Mouse (Mus musculus) neural tube, embryonic 12.5 days (tissue): ENCODE measurements around the gene Efhd1. TPM values are rescaled to one million over a fixed set of nuclear protein-coding genes. Genes with fewer than 3 reads are reported as not detected.

Source experiments
- ATAC-seq: fragments of 200-750 bp; cut with Nextera tagmentation; 2 replicates; pipeline ENCODE4 v1.8.0; 2017; ENCODE audit warnings: low read depth, mild to moderate bottlenecking, moderate TSS enrichment, moderate library complexity; ENCODE audit not compliant: low FRiP score
- H3K27ac ChIP-seq: fragments of 300-500 bp; sonication (generic); 2 replicates; pipeline ENCODE4 v1.5.1; 2016
- H3K27me3 ChIP-seq: fragments of 300-500 bp; sonication (generic); replicated peaks from 2 replicates; pipeline ENCODE4 v1.6.1; 2016; ENCODE audit warnings: mild to moderate bottlenecking
- H3K36me3 ChIP-seq: fragments of 300-500 bp; sonication (generic); 2 replicates; pipeline ENCODE4 v1.6.1; 2016; ENCODE audit warnings: mild to moderate bottlenecking
- H3K4me1 ChIP-seq: fragments of 300-500 bp; sonication (generic); 2 replicates; pipeline ENCODE4 v1.6.1; 2016
- H3K4me2 ChIP-seq: fragments of 300-500 bp; sonication (generic); replicated peaks from 2 replicates; pipeline ENCODE4 v1.6.1; 2016; ENCODE audit warnings: mild to moderate bottlenecking
- H3K4me3 ChIP-seq: fragments of 300-500 bp; sonication (generic); 2 replicates; pipeline ENCODE4 v1.5.1; 2016
- H3K9ac ChIP-seq: fragments of 300-500 bp; sonication (generic); 2 replicates; pipeline ENCODE4 v1.6.1; 2016; ENCODE audit warnings: mild to moderate bottlenecking
- H3K9me3 ChIP-seq: fragments of 300-500 bp; sonication (generic); 2 replicates; pipeline ENCODE4 v1.6.1; 2016; ENCODE audit warnings: mild to moderate bottlenecking
- WGBS: fragments of 180-500 bp; shearing (Covaris S2); methylation state at CpG from one replicate; pipeline ENCODE4 v1.1.7; 2016; 5-methylcytosine and 5-hydroxymethylcytosine counted together
- polyA plus RNA-seq: library from polyadenylated mRNA; unstranded; fragments of >200 nt; fragmentation: Nextera tagmentation; extraction: Ambion mirVana; gene quantifications from 2 replicates; pipeline ENCODE4 v1.2.1, GENCODE M21; 2016

Efhd1 gene
- polyA plus RNA-seq, 1 experiment from 2014 or later, result 0.84 TPM

DNA sequence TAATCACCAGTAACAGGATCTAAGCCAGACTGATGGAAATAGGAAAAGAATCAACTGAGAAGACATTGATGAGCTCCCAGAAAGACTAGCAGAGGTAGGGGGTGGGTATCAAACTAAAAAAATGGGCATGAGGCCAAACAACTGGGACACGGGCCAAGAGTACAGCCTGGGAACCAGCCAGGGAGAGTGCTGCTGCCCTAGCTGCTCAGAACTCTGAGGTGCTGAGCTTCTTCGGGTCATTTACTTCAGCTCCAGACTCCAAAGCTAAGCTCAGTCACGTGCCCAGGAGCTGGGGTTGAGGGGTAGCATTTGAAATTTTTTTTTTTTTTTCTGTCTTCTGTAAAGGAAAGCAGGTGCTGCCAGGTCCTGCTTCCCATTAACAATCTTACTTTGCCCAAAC is 52.5 kb downstream of the Efhd1 start:
- H3K9ac ChIP-seq, result no peak overlapping the region
- H3K36me3 ChIP-seq, result no peaks in the 10 kb centered on the region
- H3K27ac ChIP-seq, result no peak overlapping the region
- H3K27me3 ChIP-seq, result no peaks in the 10 kb centered on the region
- peaks cover 30% of the 10 kb centered on the region for H3K9me3 ChIP-seq
- WGBS, result 70% methylated on average over 3 of the region's 3 CpGs
- ATAC-seq, result no peak
- H3K4me3 ChIP-seq, result no peak overlapping the region
- no peak overlapping the region for H3K4me2 ChIP-seq
- H3K4me1 ChIP-seq, result no peaks in the 10 kb centered on the region

GRCm38 (mm10) chr1:87321071-87321470 is 56.9 kb downstream of the Efhd1 start:
- 6% methylated on average over 1 of the region's 1 CpGs for WGBS
- Histone ChIP-seq H3K4me1 (no peaks in the 10 kb centered on the region), H3K36me3 (no peaks in the 10 kb centered on the region), H3K4me3 (no peak overlapping the region), H3K9ac (no peak overlapping the region), H3K27ac (no peak overlapping the region), H3K4me2 (no peak overlapping the region), H3K27me3 (no peaks in the 10 kb centered on the region), H3K9me3 (peaks cover 30% of the 10 kb centered on the region)
- no peak for ATAC-seq

DNA sequence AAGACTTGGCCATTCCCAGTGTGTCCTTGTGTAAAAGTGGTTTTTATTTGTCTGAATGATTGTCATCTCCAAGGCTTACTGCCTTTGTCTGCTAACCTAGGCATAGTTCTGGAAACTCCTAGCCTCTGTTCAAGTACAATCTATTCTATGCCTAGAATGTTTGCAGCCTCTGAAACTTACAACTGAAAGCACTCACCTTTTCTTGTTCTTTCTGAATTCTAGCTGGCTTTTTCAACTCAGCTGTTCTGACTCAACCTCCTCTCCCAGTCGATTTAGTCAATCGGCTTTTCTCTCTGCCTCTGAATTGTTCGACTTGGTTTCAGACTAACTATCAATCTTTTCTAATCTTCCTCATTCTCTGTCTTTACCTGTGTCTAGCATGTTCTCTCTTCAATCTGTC is 58.6 kb downstream of the Efhd1 start:
- H3K4me3 ChIP-seq, result no peak overlapping the region
- H3K36me3 ChIP-seq, result no peaks in the 10 kb centered on the region
- H3K9me3 ChIP-seq, result peaks cover 30% of the 10 kb centered on the region
- H3K9ac ChIP-seq, result no peak overlapping the region
- WGBS, result 88% methylated on average over 3 of the region's 3 CpGs
- ATAC-seq, result no peak
- H3K4me2 ChIP-seq, result no peak overlapping the region
- no peaks in the 10 kb centered on the region for H3K4me1 ChIP-seq
- H3K27me3 ChIP-seq, result no peaks in the 10 kb centered on the region
- H3K27ac ChIP-seq, result no peak overlapping the region

DNA sequence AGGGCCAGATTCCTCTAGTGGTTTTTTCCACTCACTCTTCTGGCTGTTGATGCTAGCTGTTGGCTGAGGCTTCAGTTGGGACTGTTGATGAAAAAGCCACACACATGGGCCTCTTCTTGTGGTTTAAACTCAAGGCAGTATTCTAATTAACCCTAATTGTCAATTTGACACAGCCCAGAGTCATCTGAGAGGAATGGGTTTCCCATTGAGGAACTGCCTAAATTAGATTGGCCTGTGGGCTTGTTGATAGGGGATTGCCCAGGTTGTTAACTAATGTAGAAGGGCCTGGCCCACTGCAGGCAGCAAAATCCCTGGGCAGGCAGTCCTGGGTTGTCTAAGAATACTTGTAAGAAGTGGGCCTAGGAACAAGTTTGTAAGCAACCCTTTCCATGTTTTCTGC is 60.5 kb downstream of the Efhd1 start:
- no peaks in the 10 kb centered on the region for H3K27me3 ChIP-seq
- H3K9ac ChIP-seq, result no peak overlapping the region
- no peak overlapping the region for H3K4me2 ChIP-seq
- no peak overlapping the region for H3K27ac ChIP-seq
- no peak overlapping the region for H3K4me3 ChIP-seq
- peaks cover 18% of the 10 kb centered on the region for H3K9me3 ChIP-seq
- ATAC-seq, result no peak
- peaks cover 6% of the 10 kb centered on the region; the same call in 1 of the 2 replicates for H3K4me1 ChIP-seq
- no peaks in the 10 kb centered on the region for H3K36me3 ChIP-seq

DNA sequence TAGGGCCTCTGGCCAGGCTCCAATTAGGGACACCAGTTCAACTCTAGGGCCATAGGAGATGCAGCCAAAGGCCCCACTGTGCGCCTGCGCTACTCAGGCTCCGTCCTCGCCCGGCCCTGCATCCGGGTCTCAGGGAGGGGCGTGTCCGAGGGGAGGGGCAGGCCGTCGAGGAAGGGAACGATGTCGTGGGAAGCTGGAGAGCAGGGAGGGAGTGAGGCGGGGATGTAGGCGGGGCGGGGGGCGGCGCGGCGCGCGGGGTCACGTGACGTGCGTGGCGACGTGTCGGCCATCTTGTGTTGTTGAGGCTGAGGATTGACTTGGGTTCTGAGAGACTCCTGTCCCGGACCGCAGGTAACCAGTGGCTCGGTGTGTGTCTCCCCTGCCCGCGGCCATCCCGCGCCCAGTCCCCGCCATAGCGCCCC is 62.6 kb downstream of the Efhd1 start, which contains the start of gene Gigyf2:
TSS of gene Gigyf2 (plus strand) at position 257 of the 422 bp plus-strand sequence.
- H3K36me3 ChIP-seq, result no peaks in the 10 kb centered on the region
- ATAC-seq, result peak; percentile 96
- H3K9me3 ChIP-seq, result no peaks in the 10 kb centered on the region
- H3K27ac ChIP-seq, result peak within 1 kb of the TSS; percentile 88
- H3K4me1 ChIP-seq, result peaks cover 6% of the 10 kb centered on the region; the same call in 1 of the 2 replicates
- no peaks in the 10 kb centered on the region for H3K27me3 ChIP-seq
- 1% methylated on average over 36 of the region's 36 CpGs for WGBS
- peak within 1 kb of the TSS; percentile 70 for H3K4me2 ChIP-seq
- peak within 1 kb of the TSS; percentile 93 for H3K9ac ChIP-seq
- peak within 1 kb of the TSS; percentile 95 for H3K4me3 ChIP-seq

DNA sequence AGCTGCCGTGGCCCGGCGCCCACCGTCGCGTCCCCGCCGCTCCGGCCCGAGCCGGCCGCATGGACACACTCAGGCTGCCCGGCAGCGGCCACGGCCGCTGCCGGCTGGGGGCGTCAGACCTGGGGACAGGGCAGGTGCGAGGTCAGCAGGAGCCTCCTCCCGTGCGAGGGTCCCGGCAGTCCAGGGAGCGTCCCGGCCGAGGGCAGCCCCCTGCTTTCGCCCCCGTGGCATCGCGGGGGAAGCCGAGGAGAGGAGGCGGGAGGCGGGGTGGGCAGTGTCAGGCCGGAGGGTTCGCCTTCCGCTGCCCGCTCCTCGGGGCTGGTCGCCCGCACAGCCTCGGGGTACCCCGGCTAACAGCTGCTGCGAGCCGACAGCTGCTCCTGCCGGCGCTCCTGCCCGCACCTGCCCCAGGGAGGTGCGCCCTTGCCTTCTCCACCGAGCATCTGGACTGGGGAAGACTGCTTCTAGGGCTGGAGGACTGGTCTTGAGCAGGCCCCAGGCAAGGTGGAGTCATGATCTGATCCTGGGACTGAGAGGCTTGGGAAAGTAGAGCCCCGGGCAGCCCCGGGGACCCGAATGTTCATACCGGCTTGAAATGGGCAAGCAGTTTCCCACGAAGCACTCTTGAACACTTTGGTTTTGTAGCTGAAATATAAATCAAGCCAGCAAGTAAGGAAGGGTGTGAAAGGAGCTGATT is 63.1 kb downstream of the Efhd1 start:
- no peaks in the 10 kb centered on the region for H3K9me3 ChIP-seq
- WGBS, result under 1% methylated on average over 53 of the region's 53 CpGs
- H3K4me1 ChIP-seq, result peaks cover 6% of the 10 kb centered on the region; the same call in 1 of the 2 replicates
- ATAC-seq, result peak; percentile 85
- peak overlapping the region; percentile 95 for H3K4me3 ChIP-seq
- peak overlapping the region; percentile 93 for H3K9ac ChIP-seq
- H3K27ac ChIP-seq, result peak overlapping the region; percentile 88
- no peaks in the 10 kb centered on the region; the same call in 1 of the 2 replicates for H3K36me3 ChIP-seq
- peak overlapping the region; percentile 70 for H3K4me2 ChIP-seq
- no peaks in the 10 kb centered on the region for H3K27me3 ChIP-seq

- H3K4me3 ChIP-seq, result no peak overlapping the region
- 97% methylated on average over 4 of the region's 4 CpGs for WGBS
These were observed 67.6 kb downstream of the Efhd1 start for GRCm38 (mm10) chr1:87331774-87332173.

DNA sequence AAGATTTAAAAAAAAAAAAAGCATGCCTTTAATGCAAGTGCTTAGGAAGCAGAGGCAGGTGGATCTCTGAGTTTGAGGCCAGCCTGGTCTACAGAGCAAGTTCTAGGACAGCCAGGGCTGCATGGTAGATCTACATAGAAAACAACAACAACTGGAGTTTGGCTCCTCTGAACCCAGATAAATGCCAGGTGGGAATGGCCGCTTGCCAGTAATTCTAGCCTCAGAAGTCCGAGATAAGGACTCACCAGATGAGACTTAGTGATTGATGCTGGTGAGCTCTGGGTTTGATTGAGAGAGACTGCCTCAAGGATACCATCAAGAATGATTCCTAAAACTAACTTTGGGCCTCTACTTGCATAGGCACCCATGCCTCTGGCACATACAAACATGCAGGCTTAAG is 86.4 kb downstream of the Efhd1 start:
- H3K9ac ChIP-seq, result no peak overlapping the region
- H3K27me3 ChIP-seq, result no peaks in the 10 kb centered on the region
- no peaks in the 10 kb centered on the region for H3K9me3 ChIP-seq
- no peaks in the 10 kb centered on the region for H3K4me1 ChIP-seq
- WGBS, result 88% methylated on average over 2 of the region's 2 CpGs
- no peak overlapping the region for H3K4me3 ChIP-seq
- ATAC-seq, result no peak
- H3K36me3 ChIP-seq, result peaks cover 3% of the 10 kb centered on the region
- no peak overlapping the region for H3K4me2 ChIP-seq
- H3K27ac ChIP-seq, result no peak overlapping the region

More at GRCm38 (mm10) chr1:87331774-87332173, 67.6 kb downstream of the Efhd1 start:
- Histone ChIP-seq H3K36me3 (peaks cover 14% of the 10 kb centered on the region), H3K27ac (no peak overlapping the region), H3K4me1 (peaks cover 6% of the 10 kb centered on the region; the same call in 1 of the 2 replicates), H3K4me2 (no peak overlapping the region), H3K27me3 (no peaks in the 10 kb centered on the region), H3K9me3 (no peaks in the 10 kb centered on the region), H3K9ac (no peak overlapping the region)
- ATAC-seq, result no peak

DNA sequence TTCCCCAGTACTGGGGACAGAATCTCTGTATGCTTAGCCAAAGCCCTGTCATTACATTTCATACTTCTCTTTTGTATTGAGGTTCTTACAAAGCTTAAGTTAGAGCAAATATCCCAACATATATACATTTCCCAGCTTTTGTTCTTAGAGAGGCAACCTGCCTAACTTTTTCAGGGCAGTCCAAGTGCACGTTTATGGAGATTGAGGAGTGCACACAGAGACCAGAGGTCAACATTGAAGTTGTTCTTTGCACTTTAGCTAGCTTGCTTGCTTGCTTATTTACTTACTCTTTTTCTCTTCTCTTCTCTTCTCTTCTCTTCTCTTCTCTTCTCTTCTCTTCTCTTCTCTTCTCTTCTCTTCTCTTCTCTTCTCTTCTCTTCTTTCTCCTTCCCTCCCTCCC is 96.1 kb downstream of the Efhd1 start:
- 76% methylated on average over 1 of the region's 1 CpGs for WGBS
- Histone ChIP-seq H3K36me3 (peaks cover 7% of the 10 kb centered on the region), H3K4me2 (no peak overlapping the region), H3K9ac (no peak overlapping the region), H3K4me3 (no peak overlapping the region), H3K27ac (no peak overlapping the region), H3K4me1 (no peaks in the 10 kb centered on the region), H3K9me3 (no peaks in the 10 kb centered on the region), H3K27me3 (no peaks in the 10 kb centered on the region)
- ATAC-seq, result no peak

Other genes with a start within 250 kb of the Efhd1 start
- gene Alppl2, start 174.4 kb upstream of the Efhd1 start, polyA plus RNA-seq, result not detected in 2 replicates
- not detected in 2 replicates for gene Alpi, start 162.8 kb upstream of the Efhd1 start, polyA plus RNA-seq
- not detected in 2 replicates for gene Akp3, start 139.4 kb upstream of the Efhd1 start, polyA plus RNA-seq
- gene Ecel1, start 107.8 kb upstream of the Efhd1 start, polyA plus RNA-seq, result 65.3 and 70.1 TPM in 2 replicates
- gene Prss56, start 81.0 kb upstream of the Efhd1 start, polyA plus RNA-seq, result 2.7 and 4.6 TPM in 2 replicates
- 0.53 and 0.60 TPM in 2 replicates for gene Chrnd, start 73.8 kb upstream of the Efhd1 start, polyA plus RNA-seq
- gene Chrng, start 59.7 kb upstream of the Efhd1 start, polyA plus RNA-seq, result 2.0 and 3.2 TPM in 2 replicates
- 138 and 150 TPM in 2 replicates for gene Eif4e2, start 50.4 kb upstream of the Efhd1 start, polyA plus RNA-seq
- gene Gigyf2, start 62.6 kb downstream of the Efhd1 start, polyA plus RNA-seq, result 62.4 and 66.1 TPM in 2 replicates
- 1.0 TPM in 2 replicates for gene Kcnj13, start 130.4 kb downstream of the Efhd1 start, polyA plus RNA-seq
- gene Snorc, start 205.9 kb downstream of the Efhd1 start, polyA plus RNA-seq, result not detected in 2 replicates
- not detected in 2 replicates for gene Neu2, start 245.5 kb downstream of the Efhd1 start, polyA plus RNA-seq